Mouse (Mus musculus): ENCODE data around the gene Ccdc102a.
"Not testable (repeated sequence)": the region's sequence is repeated elsewhere in the genome, so short reads cannot be mapped to it uniquely, and the experiment has no call there.

Ccdc102a gene

DNA sequence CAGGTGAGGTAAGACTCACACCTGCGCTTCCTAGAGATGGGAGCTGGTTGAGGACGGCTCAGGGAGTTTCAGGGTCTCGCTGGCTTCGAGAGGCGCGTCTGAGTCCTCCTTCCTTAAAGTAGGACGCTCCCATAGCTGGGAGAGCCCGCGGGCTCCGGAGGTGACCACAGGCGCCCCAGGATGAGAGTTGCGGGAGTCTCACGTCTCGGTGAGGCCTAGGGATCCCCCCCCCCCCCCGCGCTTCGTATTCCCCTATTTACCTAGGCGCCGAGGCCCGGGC is 42.1 kb downstream of the Ccdc102a start:
- in situ Hi-C loops (cut with MboI, MseI), result no loop called here

- in situ Hi-C loops (cut with MboI, MseI), result no loop called here
Observed at GRCm38 (mm10) chr8:94875096-94875870, 42.6 kb downstream of the Ccdc102a start.

GRCm38 (mm10) chr8:94874358-94874757 is 43.5 kb downstream of the Ccdc102a start:
- in situ Hi-C loops (cut with MboI, MseI), result no loop called here

DNA sequence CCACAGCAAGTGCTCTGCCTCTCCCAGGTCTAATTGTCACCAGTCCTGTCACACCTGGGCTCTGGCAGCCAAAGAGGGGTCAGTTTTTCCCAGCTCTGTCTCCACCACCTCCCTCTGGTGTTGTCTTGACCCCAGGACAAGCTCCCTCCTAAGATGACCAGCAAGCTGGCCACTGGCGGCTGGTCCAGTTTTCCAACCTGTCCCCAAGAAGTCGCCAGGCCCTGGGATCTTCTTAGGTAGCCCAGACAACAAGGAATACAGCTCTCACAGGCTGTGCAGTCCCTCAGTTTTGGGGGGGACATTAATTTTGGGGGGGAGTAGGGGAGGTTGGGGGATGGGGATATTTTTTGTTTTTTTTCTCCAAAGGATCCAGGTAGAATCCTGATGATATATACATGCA is 45.3 kb downstream of the Ccdc102a start:
- in situ Hi-C loops (cut with MboI, MseI), result no loop called here

GRCm38 (mm10) chr8:94872156-94872555 is 45.7 kb downstream of the Ccdc102a start:
- in situ Hi-C loops (cut with MboI, MseI), result no loop called here

GRCm38 (mm10) chr8:94871108-94871894 is 46.6 kb downstream of the Ccdc102a start:
- in situ Hi-C loops (cut with MboI, MseI), result no loop called here

- in situ Hi-C loops (cut with MboI, MseI), result no loop called here
Observed at GRCm38 (mm10) chr8:94870474-94871107, 47.3 kb downstream of the Ccdc102a start.

- in situ Hi-C loops (cut with MboI, MseI), result no loop called here
Observed at GRCm38 (mm10) chr8:94870003-94870402, 47.9 kb downstream of the Ccdc102a start.

- in situ Hi-C loops (cut with MboI, MseI), result no loop called here
Observed at GRCm38 (mm10) chr8:94869146-94869545, 48.8 kb downstream of the Ccdc102a start.

GRCm38 (mm10) chr8:94866921-94867320 is 51.0 kb downstream of the Ccdc102a start:
- in situ Hi-C loops (cut with MboI, MseI), result no loop called here

GRCm38 (mm10) chr8:94865292-94865691 is 52.6 kb downstream of the Ccdc102a start:
- in situ Hi-C loops (cut with MboI, MseI), result no loop called here

- in situ Hi-C loops (cut with MboI, MseI), result no loop called here
Observed at GRCm38 (mm10) chr8:94863897-94864673, 53.8 kb downstream of the Ccdc102a start.

DNA sequence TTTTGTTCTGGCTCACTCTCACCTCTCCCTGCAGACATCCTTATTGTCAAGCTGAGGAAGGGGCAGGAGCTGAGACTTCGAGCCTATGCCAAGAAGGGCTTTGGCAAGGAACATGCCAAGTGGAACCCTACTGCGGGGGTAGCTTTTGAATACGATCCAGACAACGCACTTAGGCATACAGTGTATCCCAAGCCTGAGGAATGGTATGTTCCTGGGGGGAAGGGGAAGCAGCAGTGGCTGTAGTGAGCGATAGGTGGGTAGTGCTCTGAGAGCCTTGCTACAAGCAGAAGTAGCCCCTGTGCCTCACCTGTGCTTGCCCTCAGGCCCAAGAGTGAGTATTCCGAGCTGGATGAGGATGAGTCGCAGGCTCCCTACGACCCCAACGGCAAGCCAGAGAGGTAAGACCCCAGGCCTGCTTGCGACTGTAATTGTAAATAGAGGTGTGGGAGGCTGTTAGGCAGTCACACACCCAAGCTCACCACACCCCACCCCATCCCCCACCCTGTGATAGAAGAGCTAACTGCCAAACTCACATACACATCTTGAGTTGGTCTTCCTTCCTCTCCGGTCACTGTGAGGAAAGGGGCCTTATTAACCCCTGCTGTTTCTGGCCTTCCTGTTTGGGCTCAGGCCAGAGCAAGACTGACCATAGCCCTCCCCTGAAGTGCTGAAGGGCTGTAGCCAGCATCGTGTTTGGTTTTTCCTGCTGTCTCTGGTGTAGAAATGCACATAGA is 55.2 kb downstream of the Ccdc102a start:
- in situ Hi-C loops (cut with MboI, MseI), result no loop called here

GRCm38 (mm10) chr8:94861352-94861910 is 56.5 kb downstream of the Ccdc102a start:
- in situ Hi-C loops (cut with MboI, MseI), result no loop called here

- in situ Hi-C loops (cut with MboI, MseI), result no loop called here
Observed at GRCm38 (mm10) chr8:94857346-94858173, 60.3 kb downstream of the Ccdc102a start, which contains the start of gene Polr2c. Polr2c (plus strand) TSS chr8:94857450.

- in situ Hi-C loops (cut with MboI, MseI), result no loop called here
Observed at GRCm38 (mm10) chr8:94857011-94857345, 60.9 kb downstream of the Ccdc102a start.

DNA sequence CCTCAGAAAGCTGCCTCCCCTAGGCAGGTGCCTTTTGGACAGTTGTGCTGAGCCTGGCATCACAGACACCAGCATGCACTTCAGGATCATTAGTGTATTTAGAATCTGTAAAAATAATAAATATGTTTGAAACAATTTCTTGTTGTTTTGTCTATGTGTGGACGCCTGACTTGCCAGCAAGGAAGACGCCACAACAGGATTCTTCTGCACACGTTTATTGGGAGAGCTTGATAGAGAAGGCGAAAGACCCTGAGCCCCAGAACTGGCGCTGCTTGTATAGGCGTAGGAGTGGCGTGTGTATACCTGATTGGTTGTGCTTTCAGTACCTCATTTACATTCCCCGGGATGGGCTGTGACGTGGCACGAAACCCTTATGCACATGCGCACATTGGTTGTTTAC is 63.1 kb downstream of the Ccdc102a start:
- in situ Hi-C loops (cut with MboI, MseI), result not testable (repeated sequence)
